Mouse (Mus musculus) urinary bladder, postnatal 25 days (tissue): ENCODE results near the gene Nt5c2.

Experiments used
- DNase-seq: peaks from one replicate; pipeline ENCODE4 v3.0.0; 2022; ENCODE audit warnings: low spot score

The Nt5c2 gene

DNA sequence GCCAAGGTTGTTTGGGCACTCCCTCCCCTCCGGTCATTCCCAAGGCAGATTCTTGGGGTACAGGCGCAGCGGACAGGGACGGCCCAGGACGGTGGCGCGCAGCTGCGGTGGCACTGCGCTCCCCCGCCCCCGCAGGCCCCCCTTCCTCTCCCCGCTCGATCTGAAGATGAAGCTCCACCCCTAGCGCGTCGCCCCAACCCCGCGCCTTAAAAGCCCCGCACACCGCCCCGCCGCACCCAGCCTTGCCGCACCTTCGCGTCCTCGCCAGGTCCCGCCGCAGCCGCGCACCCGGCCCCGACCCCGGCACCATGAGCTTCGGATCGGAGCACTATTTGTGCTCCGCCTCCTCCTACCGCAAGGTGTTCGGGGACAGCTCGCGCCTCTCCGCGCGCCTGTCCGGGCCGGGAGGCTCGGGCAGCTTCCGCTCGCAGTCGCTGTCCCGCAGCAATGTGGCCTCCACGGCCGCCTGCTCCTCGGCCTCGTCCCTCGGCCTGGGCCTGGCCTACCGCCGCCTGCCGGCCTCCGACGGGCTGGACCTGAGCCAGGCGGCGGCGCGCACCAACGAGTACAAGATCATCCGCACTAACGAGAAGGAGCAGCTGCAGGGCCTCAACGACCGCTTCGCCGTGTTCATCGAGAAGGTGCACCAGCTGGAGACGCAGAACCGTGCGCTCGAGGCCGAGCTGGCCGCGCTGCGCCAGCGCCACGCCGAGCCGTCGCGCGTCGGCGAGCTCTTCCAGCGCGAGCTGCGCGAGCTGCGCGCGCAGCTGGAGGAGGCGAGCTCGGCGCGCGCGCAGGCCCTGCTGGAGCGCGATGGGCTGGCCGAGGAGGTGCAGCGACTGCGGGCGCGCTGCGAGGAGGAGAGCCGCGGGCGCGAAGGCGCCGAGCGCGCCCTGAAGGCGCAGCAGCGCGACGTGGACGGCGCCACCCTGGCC is at the start of gene Nt5c2, which contains the start of gene Ina:
TSS of gene Nt5c2 (minus strand) at position 707 of the 935 bp plus-strand sequence.
TSS of gene Ina (plus strand) at position 252 of the 935 bp plus-strand sequence.
- DNase-seq, result peak; percentile 20

DNA sequence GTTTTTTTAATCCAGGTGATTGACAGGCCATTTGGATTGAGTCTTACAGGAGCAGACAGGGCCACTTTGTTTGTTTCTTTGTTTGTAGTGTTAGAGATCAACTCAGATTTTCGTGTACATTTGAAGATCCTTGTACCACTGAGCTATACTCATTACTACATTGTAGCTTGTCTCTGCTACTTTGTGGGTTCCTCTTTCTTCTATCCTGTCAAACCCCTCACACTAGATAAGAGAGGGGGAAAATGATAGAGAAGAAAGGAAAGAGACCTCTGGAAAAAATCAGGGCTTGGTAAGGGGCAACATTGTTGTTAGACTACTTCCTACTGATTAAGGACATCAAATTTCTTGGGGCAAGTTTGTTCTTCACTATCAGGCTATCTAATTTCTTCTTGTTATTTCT is 42.7 kb upstream of the Nt5c2 start:
- DNase-seq, result no peak

DNA sequence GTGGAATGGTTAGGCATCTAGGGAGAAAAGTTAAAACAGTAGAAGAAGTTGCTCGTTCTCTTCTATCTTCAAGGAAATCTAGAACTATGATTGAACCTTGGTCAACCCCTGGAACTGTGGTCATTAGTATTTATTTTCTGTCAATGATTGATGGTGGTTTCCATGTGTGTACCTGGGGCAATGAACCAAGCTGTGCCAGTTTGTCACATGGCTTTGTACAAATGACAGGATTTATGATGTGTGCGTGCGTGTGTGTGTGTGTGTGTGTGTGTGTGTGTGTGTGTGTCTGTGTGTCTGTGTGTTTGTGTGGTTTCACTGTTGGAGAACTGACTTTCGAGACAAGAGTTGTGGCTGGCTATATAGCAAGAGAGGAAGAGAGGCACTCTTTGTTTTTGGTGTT is 38.5 kb upstream of the Nt5c2 start:
- DNase-seq, result no peak

GRCm38 (mm10) chr19:47052927-47053326 is 38.0 kb upstream of the Nt5c2 start:
- no peak for DNase-seq

DNA sequence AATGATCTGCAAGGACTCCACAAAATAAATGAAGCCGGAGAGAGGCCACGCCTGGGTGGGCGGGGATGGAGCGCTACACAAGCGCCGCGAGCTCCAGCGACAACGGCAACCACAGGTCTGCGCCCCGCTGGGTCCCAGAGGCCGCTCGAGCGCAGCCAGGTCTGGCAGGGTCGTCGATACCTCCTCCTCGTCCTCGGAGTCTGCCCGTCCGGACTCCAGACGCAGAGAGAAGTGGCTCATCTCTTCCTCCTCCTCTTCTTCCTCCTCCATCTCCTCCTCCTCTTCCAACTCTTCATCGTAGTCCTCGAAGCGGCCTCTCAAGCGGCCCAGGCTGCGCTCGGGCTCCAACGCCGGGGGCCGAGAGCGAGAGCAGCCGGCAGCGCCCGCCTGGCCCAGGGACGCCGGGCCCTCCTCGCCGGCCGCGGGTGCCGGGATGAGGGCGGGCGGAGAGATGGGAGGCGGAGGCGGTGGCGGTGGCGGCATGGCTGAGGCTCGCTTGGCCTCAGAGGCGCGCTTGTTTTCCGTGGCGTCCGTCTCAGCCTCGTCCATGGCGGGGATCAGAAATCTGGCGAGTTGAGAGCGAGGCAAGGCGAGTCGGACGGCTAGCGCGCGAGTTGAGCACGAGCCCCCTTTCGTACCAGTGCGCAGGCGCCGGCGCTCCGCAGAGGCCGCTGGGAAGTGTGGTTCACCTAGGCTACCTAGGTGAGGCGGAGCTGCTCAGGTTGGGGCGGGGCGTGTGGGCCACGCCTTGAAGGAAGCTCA is 35.5 kb upstream of the Nt5c2 start, which contains the start of gene Pcgf6:
TSS of gene Pcgf6 (minus strand) at position 636 of the 762 bp plus-strand sequence.
- peak; percentile 75 for DNase-seq

DNA sequence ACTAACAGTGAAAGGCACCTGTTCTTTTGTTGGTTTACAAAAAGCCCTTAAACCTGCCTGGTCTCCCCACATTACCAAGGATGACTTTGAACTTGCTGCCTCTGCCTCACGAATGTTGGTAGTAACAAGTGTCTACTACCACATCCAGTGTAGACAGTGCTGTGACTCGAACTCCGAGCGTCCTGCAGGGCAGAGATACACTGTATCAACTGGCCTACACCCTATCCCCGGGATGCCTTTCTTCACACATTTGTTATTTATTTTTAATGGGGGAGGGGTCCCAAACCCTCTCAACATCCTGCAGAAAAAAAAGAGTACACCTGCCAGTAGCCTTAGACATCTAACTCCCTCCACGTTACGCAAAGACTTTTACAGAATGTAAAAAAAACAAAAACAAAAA is 34.9 kb upstream of the Nt5c2 start:
- no peak for DNase-seq

DNA sequence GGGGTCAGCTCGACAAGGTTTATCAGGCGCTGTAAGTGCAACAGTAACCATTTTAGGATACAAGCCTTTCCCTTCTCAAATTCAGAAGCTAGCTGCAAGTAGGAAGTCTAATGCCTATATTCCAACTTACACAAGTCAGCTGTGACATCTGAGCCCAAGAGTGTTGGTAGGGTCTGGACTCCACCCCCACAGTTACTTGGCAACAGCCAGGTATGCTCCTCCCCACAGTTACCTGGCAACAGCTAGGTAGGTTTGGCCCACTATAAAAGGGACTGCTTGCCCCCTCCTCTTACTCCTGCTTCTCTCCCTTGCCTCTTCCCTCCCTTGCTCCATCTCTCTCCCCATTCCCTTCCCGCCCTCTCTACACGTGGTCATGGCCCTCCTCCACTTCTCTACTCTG is 34.1 kb upstream of the Nt5c2 start:
- no peak for DNase-seq

DNA sequence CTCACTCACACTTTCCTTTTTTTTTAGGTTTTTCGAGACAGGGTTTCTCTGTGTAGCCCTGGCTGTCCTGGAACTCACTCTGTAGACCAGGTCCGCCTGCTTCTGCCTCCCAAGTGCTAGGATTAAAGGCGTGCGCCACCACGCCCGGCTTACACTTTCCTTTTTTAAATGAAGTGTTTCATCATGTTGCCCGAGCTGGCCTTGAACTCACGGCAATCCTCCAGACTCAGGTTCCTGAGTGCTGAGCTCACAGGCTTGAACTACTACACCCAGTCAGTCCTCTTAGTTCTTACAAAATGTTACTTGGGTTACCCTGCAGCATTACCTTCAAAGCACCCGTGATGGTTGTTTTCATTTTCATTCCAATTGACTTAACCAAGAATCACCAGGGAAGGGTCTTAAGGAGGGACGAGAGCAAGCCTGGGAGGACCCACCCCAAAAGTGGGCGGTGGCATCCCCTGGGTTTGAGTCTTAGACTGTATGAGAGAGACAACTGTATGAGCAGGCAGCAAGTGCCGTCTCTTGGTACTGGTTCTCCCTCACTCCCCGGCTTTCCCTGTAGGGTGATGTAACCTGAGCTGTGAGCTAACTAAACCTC is 32.4 kb upstream of the Nt5c2 start:
- no peak for DNase-seq

DNA sequence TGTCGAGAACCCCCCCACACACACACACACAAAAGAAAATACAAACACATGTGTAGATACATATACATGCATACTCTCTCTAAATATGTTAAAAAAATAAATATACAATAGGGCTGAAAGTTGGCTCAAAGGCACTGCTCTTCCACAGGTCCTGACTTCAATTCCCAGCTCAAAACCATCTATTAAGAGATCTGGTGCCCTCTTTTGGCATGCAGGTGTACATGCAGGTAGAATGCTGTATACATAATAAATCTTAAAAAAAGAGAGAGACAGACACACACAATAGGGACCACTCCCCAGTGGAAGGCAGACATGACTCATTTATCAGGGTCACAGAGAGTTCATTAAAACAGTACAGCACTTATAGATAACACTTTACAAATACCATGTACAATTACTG is 31.4 kb upstream of the Nt5c2 start:
- no peak for DNase-seq

DNA sequence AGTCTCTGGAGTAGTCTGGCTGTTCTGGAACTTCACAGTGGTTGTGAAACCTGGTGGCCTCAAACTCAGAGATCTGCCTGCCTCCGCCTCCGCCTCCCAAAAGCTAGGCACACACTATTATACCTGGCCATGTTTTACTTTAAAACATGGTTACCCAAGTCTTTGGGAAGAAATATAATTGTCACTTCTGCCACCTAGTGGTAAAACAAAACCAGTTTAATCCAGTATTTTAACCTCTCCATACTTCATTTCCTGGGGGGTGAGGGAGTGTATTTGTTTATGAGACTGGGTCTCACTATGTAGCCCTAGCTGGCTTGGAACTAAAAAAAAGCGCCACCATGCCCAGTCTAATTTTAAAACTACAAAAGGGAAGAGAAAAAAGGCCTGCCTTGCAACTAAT is 28.7 kb upstream of the Nt5c2 start:
- DNase-seq, result no peak

- no peak for DNase-seq
Measured at GRCm38 (mm10) chr19:47040720-47041473, 25.9 kb upstream of the Nt5c2 start.

DNA sequence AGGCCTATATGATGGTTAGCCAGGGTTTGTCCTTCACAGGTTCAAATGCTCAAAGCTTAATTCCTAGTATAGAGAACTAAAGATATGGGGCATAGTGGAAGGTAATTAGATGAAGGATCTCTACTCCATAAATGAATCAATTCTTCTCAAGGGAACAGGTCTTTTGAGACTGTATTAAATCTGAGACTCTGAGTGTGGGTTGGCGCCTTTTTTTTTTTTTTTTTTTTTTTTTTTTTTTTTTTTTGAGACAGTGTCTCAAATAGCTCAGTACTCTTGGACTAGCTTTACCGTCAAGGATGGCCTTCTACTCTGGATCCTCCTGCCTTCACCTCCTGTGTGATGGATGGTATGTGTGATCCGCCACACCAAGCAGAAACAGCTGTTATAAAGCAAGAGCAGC is 21.6 kb upstream of the Nt5c2 start:
- DNase-seq, result no peak

DNA sequence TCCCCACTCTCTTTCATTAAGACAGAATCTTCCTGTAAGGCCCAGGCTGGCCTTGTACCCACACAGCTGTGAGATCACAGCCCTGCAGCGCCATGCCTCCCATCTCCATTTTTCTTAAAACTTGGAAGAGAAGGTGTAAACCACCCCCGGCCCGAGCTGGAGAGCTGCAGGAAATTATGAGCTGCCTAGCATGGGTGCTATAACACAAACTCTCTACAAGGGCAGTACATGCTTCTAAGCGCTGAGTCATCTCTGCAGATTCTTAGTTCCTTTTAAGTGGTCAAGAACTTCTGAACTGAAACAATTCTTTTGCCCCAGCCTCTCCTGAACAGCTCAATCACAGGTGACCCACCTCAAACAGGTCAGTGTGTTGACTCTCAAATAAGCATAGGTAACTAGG is 20.0 kb upstream of the Nt5c2 start:
- DNase-seq, result no peak

DNA sequence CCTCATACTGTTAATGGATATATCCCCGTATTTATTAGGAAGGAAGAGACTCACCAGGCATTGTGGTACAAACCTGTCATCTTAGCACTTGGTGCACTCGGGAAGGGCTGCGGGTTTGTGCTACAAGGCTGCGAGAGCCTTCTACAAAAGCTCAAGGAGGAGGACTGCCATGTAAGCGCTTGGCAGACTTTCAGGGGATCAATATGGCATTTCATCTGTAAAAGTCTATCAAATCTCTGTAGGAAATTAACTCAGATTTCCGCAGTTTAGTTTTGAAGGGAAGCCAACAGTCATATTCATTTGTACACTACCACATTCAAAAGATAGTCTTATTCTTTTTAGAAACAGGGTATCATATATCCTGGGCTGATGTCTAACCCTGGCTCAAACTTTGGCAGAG is 16.8 kb upstream of the Nt5c2 start:
- DNase-seq, result no peak

- no peak for DNase-seq
Measured at GRCm38 (mm10) chr19:47029796-47030195, 14.8 kb upstream of the Nt5c2 start.

DNA sequence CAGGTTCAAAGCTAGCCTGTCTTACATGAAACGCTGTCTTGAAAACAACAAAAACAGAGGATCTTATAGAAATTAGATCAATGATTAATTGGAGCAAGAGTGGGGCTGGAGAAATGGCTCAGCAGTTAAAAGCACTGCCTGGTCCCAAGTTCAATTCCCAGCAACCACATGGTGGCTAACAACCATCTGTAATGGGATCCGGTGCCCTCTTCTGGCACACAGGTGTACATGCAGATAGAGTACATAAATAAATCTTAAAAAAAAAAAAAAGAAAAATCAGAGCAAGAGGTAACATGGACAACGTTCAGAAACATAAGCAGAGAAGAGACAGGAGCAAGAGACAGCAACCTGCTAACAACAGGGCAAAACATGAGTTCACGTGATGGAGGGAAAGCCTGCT is 11.6 kb upstream of the Nt5c2 start:
- DNase-seq, result no peak

- DNase-seq, result no peak
Measured at GRCm38 (mm10) chr19:47024954-47025353, 10.0 kb upstream of the Nt5c2 start.

DNA sequence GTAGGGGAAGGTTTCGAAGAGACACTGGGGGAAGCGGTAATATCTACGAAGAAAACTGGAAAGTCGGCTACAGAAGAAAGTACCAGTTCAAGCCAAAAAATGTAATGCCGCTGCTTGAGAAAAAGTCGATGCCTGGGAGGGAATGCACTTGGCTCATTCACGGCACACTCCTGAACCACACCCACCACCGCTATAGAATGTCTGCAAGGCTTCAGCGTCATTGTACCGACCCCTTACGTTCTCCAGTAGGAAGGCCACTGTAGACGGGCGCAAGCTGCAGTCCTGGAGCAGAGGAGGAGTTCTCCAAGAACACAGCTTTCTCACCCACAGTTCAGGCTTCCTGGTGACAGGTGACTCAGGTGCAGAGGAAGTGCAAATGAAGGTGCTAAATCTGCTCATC is 8.6 kb upstream of the Nt5c2 start:
- DNase-seq, result no peak

- DNase-seq, result no peak
Measured at GRCm38 (mm10) chr19:47022709-47023108, 7.8 kb upstream of the Nt5c2 start.

DNA sequence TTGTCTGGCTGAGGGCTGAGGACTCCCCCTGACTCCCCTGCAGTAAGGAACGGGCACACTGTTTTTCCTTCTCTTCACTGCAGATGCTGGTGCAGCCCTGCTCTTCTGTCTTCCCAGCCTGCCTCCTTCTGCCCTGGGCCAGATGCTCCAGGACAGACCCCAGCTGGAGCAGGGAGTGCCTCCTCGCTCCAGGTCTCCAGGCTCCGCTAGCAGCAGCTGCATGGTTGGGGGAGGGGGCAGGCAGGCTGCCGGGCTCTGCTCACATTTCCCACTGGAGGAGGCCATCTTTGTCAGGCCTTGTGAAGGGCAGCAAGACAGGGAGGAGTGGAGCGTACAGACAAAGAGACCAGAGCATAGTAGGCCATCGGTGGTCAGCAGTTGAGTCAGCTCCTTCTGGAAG is 4.4 kb upstream of the Nt5c2 start:
- DNase-seq, result no peak

DNA sequence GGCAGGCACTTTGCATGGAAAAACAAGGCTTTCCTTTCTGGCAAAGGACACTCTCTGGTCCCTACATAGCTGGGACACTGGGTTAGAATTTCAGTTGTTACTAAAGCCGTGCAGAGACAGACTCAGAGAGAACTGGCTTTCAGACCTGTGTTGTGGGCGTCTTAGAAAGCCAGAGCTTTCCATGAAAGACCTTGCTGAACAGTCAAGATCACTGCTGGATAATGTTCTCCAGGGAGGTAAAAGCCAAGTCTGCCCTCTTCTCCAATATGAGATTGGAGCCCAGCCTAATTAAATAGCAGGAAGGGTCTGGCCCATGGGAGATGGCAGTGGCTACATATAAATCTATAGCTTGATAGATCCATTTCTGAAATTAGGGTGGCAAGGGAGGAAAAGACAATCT is 3.4 kb upstream of the Nt5c2 start:
- no peak for DNase-seq

DNA sequence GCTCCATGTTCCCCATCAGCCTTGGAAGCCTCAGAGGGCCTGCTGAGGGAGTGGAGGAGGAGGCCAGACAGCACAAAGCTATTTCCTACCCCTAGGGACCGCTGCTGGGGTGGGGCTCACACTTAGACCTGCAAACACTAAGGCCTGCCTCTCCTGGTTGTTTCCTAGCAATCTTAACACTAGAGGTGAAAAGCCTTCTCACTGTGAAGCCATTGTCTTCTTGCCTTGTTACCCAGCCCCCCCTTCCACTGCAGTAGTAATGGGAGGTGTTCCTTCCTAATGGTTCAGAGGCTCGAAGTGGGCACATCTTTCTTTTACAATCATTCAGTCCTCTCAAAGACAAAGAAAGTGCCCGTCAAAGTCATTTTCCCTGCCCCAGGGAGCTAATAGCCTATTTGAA is 2.9 kb upstream of the Nt5c2 start:
- no peak for DNase-seq
